Mouse (Mus musculus) CH12.LX (cell line): ENCODE data around the gene Tas1r3. TPM values are rescaled to one million over a fixed set of nuclear protein-coding genes. Genes with fewer than 3 reads are reported as not detected.

ENCODE experiments used
- DNase-seq: peaks from one replicate; pipeline ENCODE4 v3.0.0-alpha.2; 2013; ENCODE audit errors: extremely low read depth
- H3K27ac ChIP-seq: 2 replicates; pipeline ENCODE4 v1.5.1; 2012; ENCODE audit warnings: low read depth, mild to moderate bottlenecking, control low read depth, moderate library complexity; ENCODE audit not compliant: insufficient read depth
- H3K27me3 ChIP-seq: replicated peaks from 2 replicates; pipeline ENCODE3; 2012; ENCODE audit warnings: inconsistent platforms
- H3K36me3 ChIP-seq, 2 experiments: replicated peaks in 1 of 2; 2 replicates each; pipeline versions ENCODE3 to v1.6.1; 2012; ENCODE audit warnings: inconsistent platforms in 1 of 2, low read length in 1 of 2, mild to moderate bottlenecking in 1 of 2, mixed read lengths in 1 of 2, moderate library complexity in 1 of 2; ENCODE audit not compliant: control insufficient read depth in 1 of 2, insufficient read depth in 1 of 2
- H3K4me1 ChIP-seq, 2 experiments: 2 replicates each; pipeline ENCODE4 v1.6.1; 2012; ENCODE audit warnings: inconsistent platforms in 1 of 2, moderate library complexity in 1 of 2; ENCODE audit not compliant: insufficient read depth in 2 of 2, control insufficient read depth in 1 of 2
- H3K4me2 ChIP-seq: 2 replicates; pipeline ENCODE4 v1.6.1; 2012; ENCODE audit warnings: low read depth, mild to moderate bottlenecking, control low read depth; ENCODE audit not compliant: poor library complexity, insufficient read depth, severe bottlenecking
- H3K4me3 ChIP-seq, 3 experiments: fragments of 150-350 bp in 1 of 3; sonication (generic) in 1 of 3; replicated peaks in 1 of 3; 2 replicates each; pipeline versions ENCODE3 to v1.5.1; 2011 to 2012; ENCODE audit warnings: low read depth in 2 of 3, low read length in 2 of 3, mild to moderate bottlenecking in 2 of 3, moderate library complexity in 2 of 3, control low read depth in 1 of 3, improper control_type of control experiment in 1 of 3, inconsistent platforms in 1 of 3, mixed read lengths in 1 of 3; ENCODE audit not compliant: poor library complexity in 1 of 3
- H3K79me2 ChIP-seq: replicated peaks from 2 replicates; pipeline ENCODE4 v1.6.1; 2012; ENCODE audit warnings: mild to moderate bottlenecking, moderate library complexity; ENCODE audit not compliant: control insufficient read depth, poor library complexity, insufficient read depth, severe bottlenecking; ENCODE audit errors: extremely low read depth
- H3K9ac ChIP-seq: 2 replicates; pipeline ENCODE4 v1.6.1; 2012; ENCODE audit warnings: low read depth, mild to moderate bottlenecking, control low read depth, moderate library complexity; ENCODE audit not compliant: insufficient read depth
- H3K9me3 ChIP-seq: replicated peaks from 2 replicates; pipeline ENCODE3; 2012; ENCODE audit warnings: low read length, inconsistent platforms, mixed read lengths
- CHD2 ChIP-seq: IDR thresholded peaks from 2 replicates; pipeline ENCODE4 v1.6.1; 2011; ENCODE audit warnings: low read length, improper control_type of control experiment
- EP300 ChIP-seq: IDR thresholded peaks from 2 replicates; pipeline ENCODE4 v1.6.1; 2011; ENCODE audit warnings: low read length, improper control_type of control experiment
- GABPA ChIP-seq: IDR thresholded peaks from 2 replicates; pipeline ENCODE4 v1.6.1; 2012; ENCODE audit warnings: low read depth, low read length, improper control_type of control experiment, inconsistent platforms; ENCODE audit not compliant: insufficient replicate concordance
- HCFC1 ChIP-seq: IDR thresholded peaks from 2 replicates; pipeline ENCODE4 v1.6.1; 2012; ENCODE audit warnings: low read depth, mild to moderate bottlenecking, inconsistent platforms, low read length, improper control_type of control experiment
- IRF4 ChIP-seq: IDR thresholded peaks from 2 replicates; pipeline ENCODE4 v1.6.1; 2014; ENCODE audit warnings: low read depth, mild to moderate bottlenecking, inconsistent platforms, low read length, improper control_type of control experiment
- JUND ChIP-seq: conservative IDR thresholded peaks from 2 replicates; pipeline ENCODE4 v1.6.1; 2011; ENCODE audit warnings: low read depth, low read length, improper control_type of control experiment
- KAT2A ChIP-seq: IDR thresholded peaks from 2 replicates; pipeline ENCODE4 v1.6.1; 2012; ENCODE audit warnings: low read length, improper control_type of control experiment, inconsistent platforms; ENCODE audit not compliant: insufficient replicate concordance
- MAFK ChIP-seq: IDR thresholded peaks from 2 replicates; pipeline ENCODE4 v1.6.1; 2011; ENCODE audit warnings: low read length, improper control_type of control experiment; ENCODE audit not compliant: insufficient replicate concordance
- MAX ChIP-seq: IDR thresholded peaks from 2 replicates; pipeline ENCODE4 v1.6.1; 2011; ENCODE audit warnings: low read length, improper control_type of control experiment
- MAZ ChIP-seq: IDR thresholded peaks from 2 replicates; pipeline ENCODE4 v1.6.1; 2012; ENCODE audit warnings: low read depth, mild to moderate bottlenecking, inconsistent platforms, low read length, improper control_type of control experiment, moderate library complexity
- MEF2A ChIP-seq: IDR thresholded peaks from 2 replicates; pipeline ENCODE4 v1.6.1; 2014; ENCODE audit warnings: low read depth, mild to moderate bottlenecking, inconsistent platforms, low read length, improper control_type of control experiment, borderline replicate concordance
- MXI1 ChIP-seq: IDR thresholded peaks from 2 replicates; pipeline ENCODE4 v1.6.1; 2011; ENCODE audit warnings: mild to moderate bottlenecking, low read depth, low read length, improper control_type of control experiment
- NELFE ChIP-seq: IDR thresholded peaks from 2 replicates; pipeline ENCODE4 v1.6.1; 2011; ENCODE audit warnings: low read depth, low read length, improper control_type of control experiment
- NRF1 ChIP-seq: IDR thresholded peaks from 2 replicates; pipeline ENCODE4 v1.6.1; 2014; ENCODE audit warnings: low read depth, mild to moderate bottlenecking, inconsistent platforms, low read length, improper control_type of control experiment, moderate library complexity
- POLR2A ChIP-seq: IDR thresholded peaks from 2 replicates; pipeline ENCODE4 v1.6.1; 2011; ENCODE audit warnings: low read depth, mild to moderate bottlenecking, improper control_type of control experiment, low read length
- POLR2AphosphoS2 ChIP-seq: IDR thresholded peaks from 2 replicates; pipeline ENCODE4 v1.6.1; 2011; ENCODE audit warnings: low read depth, low read length, improper control_type of control experiment
- RAD21 ChIP-seq: IDR thresholded peaks from 2 replicates; pipeline ENCODE4 v1.6.1; 2011; ENCODE audit warnings: low read depth, mild to moderate bottlenecking, low read length, improper control_type of control experiment, moderate library complexity
- RCOR1 ChIP-seq: conservative IDR thresholded peaks from 2 replicates; pipeline ENCODE4 v1.6.1; 2012; ENCODE audit warnings: low read depth, mild to moderate bottlenecking, inconsistent platforms, low read length, improper control_type of control experiment
- SIN3A ChIP-seq: IDR thresholded peaks from 2 replicates; pipeline ENCODE4 v1.6.1; 2012; ENCODE audit warnings: low read length, improper control_type of control experiment, inconsistent platforms
- SMC3 ChIP-seq: IDR thresholded peaks from 2 replicates; pipeline ENCODE4 v1.6.1; 2011; ENCODE audit warnings: low read depth, low read length, improper control_type of control experiment
- TBP ChIP-seq: conservative IDR thresholded peaks from 2 replicates; pipeline ENCODE4 v1.6.1; 2011; ENCODE audit warnings: low read depth, low read length, improper control_type of control experiment
- USF1 ChIP-seq: IDR thresholded peaks from 2 replicates; pipeline ENCODE4 v1.6.1; 2014; ENCODE audit warnings: low read depth, mild to moderate bottlenecking, inconsistent platforms, low read length, improper control_type of control experiment
- USF2 ChIP-seq: conservative IDR thresholded peaks from 2 replicates; pipeline ENCODE4 v1.6.1; 2011; ENCODE audit warnings: low read depth, low read length, improper control_type of control experiment
- ZC3H11A ChIP-seq: IDR thresholded peaks from 2 replicates; pipeline ENCODE4 v1.6.1; 2012; ENCODE audit warnings: low read depth, mild to moderate bottlenecking, inconsistent platforms, low read length, improper control_type of control experiment
- ZKSCAN1 ChIP-seq: IDR thresholded peaks from 2 replicates; pipeline ENCODE4 v1.6.1; 2012; ENCODE audit warnings: low read depth, inconsistent platforms, low read length, improper control_type of control experiment, borderline replicate concordance
- ZMIZ1 ChIP-seq: IDR thresholded peaks from 2 replicates; pipeline ENCODE4 v1.6.1; 2012; ENCODE audit warnings: low read depth, mild to moderate bottlenecking, inconsistent platforms, low read length, improper control_type of control experiment
- dilution Hi-C: fragments of 300-500 bp; cut with MboI; formaldehyde crosslinking; loops from 2 replicates; pipeline ENCODE4 v1.14.3; 2020; ENCODE audit warnings: low sequenced_read_pairs; ENCODE audit not compliant: extremely low pct_unique_long_range_greater_than_20kb, extremely low pct_ligation_motif_present
- in situ Hi-C: fragments of 300-500 bp; cut with MboI; formaldehyde crosslinking; loops from 3 replicates; pipeline ENCODE4 v1.14.3; 2019; ENCODE audit warnings: low sequenced_read_pairs, low pct_ligation_motif_present, low pct_unique_long_range_greater_than_20kb, mixed read lengths
- polyA plus RNA-seq: library from polyadenylated mRNA; unstranded; fragments of >175 nt; gene quantifications from 2 replicates; pipeline ENCODE4 v1.2.1, GENCODE M21; 2012; ENCODE audit warnings: low read depth; ENCODE audit not compliant: insufficient read length
- total RNA-seq, 2 experiments: library from RNA; depleted of rRNA; stranded (reverse); fragments of 300-350 nt in 1 of 2; fragments of >200 nt in 1 of 2; gene quantifications; 2 replicates each; pipeline ENCODE4 v1.2.3; 2012 to 2014

The Tas1r3 gene
- total and polyA plus RNA-seq, 3 experiments = 0.15 to 0.89 (median 0.47) TPM

DNA sequence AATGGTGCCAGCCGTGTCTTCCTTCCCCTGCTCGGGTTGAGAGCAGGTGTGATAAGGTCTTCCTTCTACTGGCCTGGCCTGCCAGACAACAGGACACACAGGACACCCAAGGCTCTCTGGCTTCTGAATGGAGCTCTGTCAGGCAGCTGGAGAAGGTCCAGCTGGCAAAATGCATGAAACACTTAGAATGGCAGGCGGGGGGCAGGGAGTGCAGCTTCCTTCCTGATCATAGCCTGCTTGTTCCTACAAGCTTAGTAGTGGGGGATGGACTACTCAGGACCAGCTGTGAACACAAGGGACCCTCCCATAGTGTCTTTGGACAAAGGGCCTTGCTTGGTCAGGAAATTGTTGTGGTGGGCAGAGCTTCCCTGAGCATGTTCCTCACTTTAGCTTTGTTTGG is 38.0 kb upstream of the Tas1r3 start:
- in situ Hi-C loops = no loop called here
- Histone ChIP-seq H3K27me3 (no peaks in the 10 kb centered on the region), H3K36me3 (peaks cover 61 to 92% of the 10 kb centered on the region in 2 experiments), H3K9ac (no peak overlapping the region), H3K4me2 (no peak overlapping the region), H3K4me1 (peaks cover 0 to 3% of the 10 kb centered on the region in 2 experiments; a peak in 2 of 4 replicates), H3K27ac (no peak overlapping the region), H3K4me3 (no peak overlapping the region), H3K9me3 (peaks cover 3% of the 10 kb centered on the region), H3K79me2 (no peaks in the 10 kb centered on the region)
- dilution Hi-C loops = no loop called here
- DNase-seq = no peak
- TF ChIP-seq MAX (no peak), USF1 (no peak), JUND (no peak), MAZ (no peak), SIN3A (no peak), POLR2A (no peak), ZKSCAN1 (no peak), SMC3 (no peak), NELFE (no peak), POLR2AphosphoS2 (no peak), MAFK (no peak), GABPA (no peak), RCOR1 (no peak), TBP (no peak)

DNA sequence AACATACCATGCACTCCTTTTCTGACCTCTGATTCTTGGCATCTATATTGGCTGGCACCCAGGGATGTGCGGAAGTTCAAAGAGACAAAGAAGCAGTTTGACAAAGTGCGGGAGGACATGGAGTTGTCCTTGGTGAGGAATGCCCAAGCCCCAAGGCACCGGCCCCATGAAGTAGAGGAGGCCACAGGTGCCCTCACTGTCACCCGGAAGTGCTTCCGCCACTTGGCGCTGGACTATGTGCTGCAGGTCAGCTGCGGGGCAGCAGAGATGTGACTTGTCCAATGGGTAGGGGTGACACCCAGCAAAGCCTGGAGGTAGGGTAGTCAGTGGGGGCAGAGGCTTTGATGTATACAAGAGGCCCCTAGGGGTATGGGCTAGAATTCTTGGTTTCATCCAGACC is 36.2 kb upstream of the Tas1r3 start:
- peaks cover 53 to 82% of the 10 kb centered on the region in 2 experiments for H3K36me3 ChIP-seq
- dilution Hi-C loops = no loop called here
- in situ Hi-C loops = no loop called here
- DNase-seq = no peak
- no peaks in the 10 kb centered on the region for H3K27me3 ChIP-seq
- TF ChIP-seq EP300 (no peak), MEF2A (no peak), KAT2A (no peak), MAZ (no peak), HCFC1 (no peak), MXI1 (no peak), NRF1 (no peak), POLR2AphosphoS2 (no peak), RCOR1 (no peak), RAD21 (no peak), ZMIZ1 (no peak), IRF4 (no peak), CHD2 (no peak), POLR2A (no peak), ZC3H11A (no peak), USF2 (no peak)
- H3K9ac ChIP-seq = no peak overlapping the region
- H3K9me3 ChIP-seq = peaks cover 3% of the 10 kb centered on the region
- peaks cover 2% of the 10 kb centered on the region; the same call in 1 of the 2 replicates for H3K79me2 ChIP-seq
- no peak overlapping the region for H3K4me2 ChIP-seq
- no peak overlapping the region for H3K27ac ChIP-seq
- H3K4me1 ChIP-seq = peaks cover 12 to 21% of the 10 kb centered on the region in 2 experiments
- no peak overlapping the region for H3K4me3 ChIP-seq
